Mouse (Mus musculus): ENCODE measurements around the gene Adamts17.

GRCm38 (mm10) chr7:67032616-67033015, 193.1 kb downstream of the Adamts17 start:
- TF ChIP-seq CTCF (conservative IDR thresholded peaks at IDR 0.05 in 1 of 2, IDR thresholded peaks at IDR 0.05 in 1 of 2; ENCODE audit: low read depth in 2 of 2, low read length in 2 of 2) (no peak), KAT2A (IDR thresholded peaks at IDR 0.05; ENCODE audit: insufficient replicate concordance, low read length) (no peak), POLR2A (IDR thresholded peaks at IDR 0.05; ENCODE audit: low read depth, low read length) (no peak), ZNF384 (IDR thresholded peaks at IDR 0.05; ENCODE audit: low read depth, low read length) (no peak), TCF12 (IDR thresholded peaks at IDR 0.05; ENCODE audit: low read depth, low read length) (no peak), HCFC1 (IDR thresholded peaks at IDR 0.05; ENCODE audit: low read depth, low read length) (no peak)
